Mouse (Mus musculus) adrenal gland (tissue): ENCODE results near the gene Eddm3b.
"Not testable (repeated sequence)": the region's sequence is repeated elsewhere in the genome, so short reads cannot be mapped to it uniquely, and the experiment has no call there.

Experiments
- intact Hi-C: fragments of 180-260 bp; cut with DNase I; formaldehyde crosslinking; loops from one replicate; pipeline ENCODE4 v1.15.1; 2025

The Eddm3b gene

DNA sequence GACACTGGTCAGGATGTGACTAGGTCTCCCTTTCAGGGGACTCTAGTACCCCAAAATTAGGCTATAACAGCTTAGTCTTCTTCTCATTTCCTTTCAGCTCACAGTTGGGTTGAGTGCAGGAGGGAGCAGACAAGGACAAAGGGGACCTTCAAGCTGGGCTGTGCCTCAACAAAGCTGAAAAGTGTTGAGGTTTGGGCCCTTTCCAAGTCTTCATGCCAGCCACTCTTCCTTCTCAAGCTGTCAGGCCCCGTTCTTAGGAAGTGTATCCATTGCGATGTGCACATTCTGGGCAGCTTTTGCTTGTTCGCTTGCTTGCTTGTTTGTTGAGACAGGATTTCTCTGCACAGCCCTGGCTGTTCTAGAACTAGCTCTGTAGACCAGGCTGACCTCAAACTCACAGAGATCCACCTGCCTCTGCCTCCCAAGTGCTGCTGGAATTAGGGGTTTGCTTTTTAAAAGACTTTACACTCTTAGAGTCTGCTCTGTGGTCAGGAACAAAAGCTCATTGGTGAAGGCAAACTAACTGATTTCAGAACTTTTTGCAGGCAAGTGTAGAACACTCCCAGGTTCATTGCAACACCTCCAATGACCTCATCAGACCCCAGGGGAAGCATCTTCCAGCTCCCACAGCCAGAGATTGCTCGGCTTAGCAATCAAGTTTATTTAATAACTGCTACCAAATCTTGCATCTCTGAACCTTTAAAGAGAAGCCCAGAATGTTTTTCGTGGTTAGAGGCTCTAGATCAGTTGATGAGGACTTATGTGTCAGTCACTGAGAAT is 19.9 kb upstream of the Eddm3b start:
- intact Hi-C loops = no loop called here

DNA sequence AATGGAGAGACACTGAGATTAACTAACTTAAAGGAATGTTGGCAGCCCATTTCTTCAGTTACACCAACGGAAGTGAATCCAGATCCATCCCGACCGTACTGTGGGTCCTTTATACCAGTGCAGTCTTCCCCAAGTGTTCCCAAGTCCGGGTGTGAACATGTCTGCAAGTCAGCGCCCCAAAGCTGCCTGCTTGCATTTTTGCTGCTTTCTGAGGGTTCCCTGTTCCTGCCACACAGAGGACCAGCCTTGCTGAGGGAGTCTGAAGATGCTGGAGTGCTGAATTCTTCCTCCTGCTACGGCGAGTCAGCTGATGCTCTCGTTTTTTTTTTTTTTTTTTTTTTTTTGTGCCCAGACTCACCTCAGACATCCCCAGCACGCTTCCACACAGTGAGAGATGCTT is 19.3 kb upstream of the Eddm3b start:
- intact Hi-C loops = no loop called here

DNA sequence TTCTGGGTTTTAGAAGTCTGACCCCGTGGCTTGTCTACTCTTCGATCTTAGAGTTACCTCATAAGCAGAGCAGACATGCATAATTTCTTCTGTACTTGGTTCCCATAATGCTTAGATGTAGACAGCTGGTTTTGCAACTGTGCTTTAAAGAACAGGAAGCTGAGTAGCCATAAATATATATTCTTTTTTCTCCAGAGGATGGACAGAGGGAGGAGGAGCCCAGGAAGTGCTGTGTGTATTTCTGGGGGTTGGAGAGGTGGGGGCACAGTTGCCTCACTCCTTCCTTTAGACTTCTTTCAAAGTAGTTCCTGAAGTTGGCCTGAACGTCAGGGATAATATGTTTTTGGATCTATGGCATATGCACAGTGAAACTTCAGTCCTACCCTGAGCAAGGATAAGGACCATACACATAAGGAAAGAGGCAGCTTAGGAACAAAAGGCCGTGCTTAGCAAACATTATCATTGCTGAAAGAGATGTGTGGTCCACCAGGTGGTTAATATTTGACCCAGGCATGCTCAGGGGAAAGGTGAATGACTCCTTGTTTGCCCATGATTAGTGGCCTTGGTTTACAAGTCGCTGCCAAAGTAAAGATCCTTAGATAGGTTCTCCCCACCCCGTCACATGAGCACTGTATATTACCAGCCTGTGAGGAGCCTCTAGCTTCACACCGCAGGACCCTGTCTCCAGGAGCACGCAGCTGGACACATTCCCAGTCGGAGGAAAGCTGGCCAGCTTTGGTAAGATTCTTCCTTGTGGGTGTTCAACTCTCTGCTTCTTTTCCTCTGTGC is 18.3 kb upstream of the Eddm3b start:
- intact Hi-C loops = no loop called here

DNA sequence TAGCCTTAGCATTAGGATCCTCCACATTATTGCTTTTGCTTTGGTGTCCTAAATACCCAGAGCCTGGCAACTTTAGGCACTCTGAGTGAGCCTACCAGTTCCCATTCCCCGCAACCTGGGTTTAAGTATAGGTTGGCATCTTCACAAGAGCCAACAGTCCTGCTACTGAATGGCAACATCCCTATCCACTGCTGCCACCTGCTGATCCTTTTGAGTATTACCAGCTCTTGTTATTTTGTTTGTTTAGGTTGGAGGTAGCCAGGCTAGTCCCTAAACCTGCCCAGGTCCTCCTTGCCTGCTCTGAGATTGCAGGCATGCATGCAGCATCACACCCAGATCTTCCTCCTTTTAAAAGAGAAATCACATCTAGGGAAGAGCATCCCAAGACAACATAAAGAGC is 15.9 kb upstream of the Eddm3b start:
- intact Hi-C loops = not testable (repeated sequence)

DNA sequence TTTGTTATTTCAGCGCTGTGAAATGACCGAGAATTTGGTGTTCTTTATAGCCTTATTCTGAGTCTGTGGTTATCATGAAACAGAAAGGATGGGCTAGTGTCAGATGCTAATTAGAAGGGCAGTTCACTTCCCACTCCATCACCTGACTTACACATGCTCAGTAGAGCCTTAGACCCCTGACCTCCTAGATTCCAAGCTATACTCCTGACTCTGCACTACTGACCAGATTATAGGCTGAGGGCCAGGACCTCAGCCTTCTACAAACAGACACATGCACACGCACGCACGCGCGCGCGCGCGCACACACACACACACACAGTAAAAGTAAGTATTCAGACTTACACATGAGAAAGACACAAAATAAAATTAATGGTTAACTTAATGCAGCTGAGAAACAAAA is 15.3 kb upstream of the Eddm3b start:
- intact Hi-C loops = no loop called here

DNA sequence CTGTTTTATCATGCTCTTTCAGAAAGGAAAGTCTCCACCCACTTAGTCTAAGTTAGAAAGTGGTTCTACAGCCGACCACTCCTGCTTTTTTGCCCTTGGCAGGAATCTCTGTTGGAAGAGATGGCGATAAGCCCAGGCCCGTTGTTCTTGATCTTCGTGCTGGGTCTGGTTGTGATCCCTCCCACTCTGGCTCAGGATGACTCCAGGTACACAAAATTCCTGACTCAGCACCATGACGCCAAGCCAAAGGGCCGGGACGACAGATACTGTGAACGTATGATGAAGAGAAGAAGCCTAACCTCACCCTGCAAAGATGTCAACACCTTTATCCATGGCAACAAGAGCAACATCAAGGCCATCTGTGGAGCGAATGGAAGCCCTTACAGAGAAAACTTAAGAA is 12.9 kb upstream of the Eddm3b start:
- intact Hi-C loops = loop anchor here (5.0 to 10.0 kb wide), 4 partner anchors 71 to 244 kb away; no protein-coding TSS in a partner anchor

DNA sequence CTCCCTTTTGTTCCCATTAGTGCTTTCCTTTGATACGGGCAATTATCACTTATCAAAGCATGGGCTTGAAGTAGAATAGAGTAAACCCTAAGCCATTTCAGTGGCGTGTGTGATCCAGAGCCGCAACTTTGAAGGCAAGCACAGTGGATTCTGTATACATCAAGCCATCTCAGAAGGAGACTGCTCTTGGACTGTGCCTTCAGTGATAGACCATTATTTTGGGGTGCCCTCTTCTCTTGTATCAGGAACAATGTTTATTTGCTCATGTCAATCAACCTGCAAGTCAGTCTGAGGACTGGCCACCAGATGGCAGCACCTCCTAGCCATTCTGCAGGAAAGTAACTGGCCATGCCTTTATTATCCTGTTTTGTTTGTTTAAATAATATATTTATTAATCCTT is 11.0 kb upstream of the Eddm3b start:
- intact Hi-C loops = loop anchor here (5.0 to 10.0 kb wide), 4 partner anchors 69 to 242 kb away; no protein-coding TSS in a partner anchor

DNA sequence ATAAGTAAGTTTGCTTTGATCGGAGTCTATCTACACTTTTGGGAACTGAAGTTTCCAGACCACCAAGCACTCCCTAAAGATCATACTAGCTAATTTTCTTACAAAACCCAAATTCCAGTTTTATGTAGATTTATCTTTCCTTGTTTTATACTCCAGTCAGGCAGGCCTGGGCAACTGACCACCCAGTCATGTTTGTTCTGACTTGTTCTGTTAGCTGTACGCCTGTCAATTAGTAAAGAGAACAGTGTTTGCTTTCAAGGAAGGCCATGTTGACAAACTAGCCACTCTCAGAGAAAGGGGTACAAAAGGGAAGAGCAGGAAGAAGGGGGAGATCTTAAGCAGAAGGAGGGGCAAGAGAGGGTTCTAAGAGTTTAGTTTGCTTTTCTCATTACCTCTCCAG is 9.9 kb upstream of the Eddm3b start:
- intact Hi-C loops = loop anchor here (5.0 to 10.0 kb wide), 4 partner anchors 68 to 240 kb away; no protein-coding TSS in a partner anchor

DNA sequence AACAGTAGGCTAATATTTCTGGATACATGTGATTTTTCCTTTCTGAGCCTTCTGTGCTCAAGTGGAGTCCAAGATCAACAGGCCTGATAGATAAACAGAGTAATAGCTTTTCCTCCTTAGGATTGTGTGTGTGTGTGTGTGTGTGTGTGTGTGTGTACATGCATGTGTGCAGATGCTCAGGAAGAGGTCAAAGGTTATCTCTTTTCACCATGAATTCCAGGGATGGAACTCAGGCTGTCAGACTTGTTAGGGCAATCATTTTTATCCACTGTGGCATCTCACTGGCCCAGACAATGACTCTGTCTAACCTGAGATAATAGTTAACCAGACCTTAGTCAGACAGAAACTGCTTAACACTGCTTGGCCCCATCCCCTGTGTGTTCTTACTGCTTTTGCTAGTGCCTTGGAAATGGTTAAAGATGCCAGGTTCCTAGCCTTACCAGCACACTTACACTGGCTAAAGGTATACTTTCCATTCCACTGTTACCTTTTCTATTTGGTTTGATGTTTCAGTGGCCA is 7.7 kb upstream of the Eddm3b start:
- intact Hi-C loops = loop anchor here (10.0 kb wide), 1 partner anchor 238 kb away; no protein-coding TSS in a partner anchor

DNA sequence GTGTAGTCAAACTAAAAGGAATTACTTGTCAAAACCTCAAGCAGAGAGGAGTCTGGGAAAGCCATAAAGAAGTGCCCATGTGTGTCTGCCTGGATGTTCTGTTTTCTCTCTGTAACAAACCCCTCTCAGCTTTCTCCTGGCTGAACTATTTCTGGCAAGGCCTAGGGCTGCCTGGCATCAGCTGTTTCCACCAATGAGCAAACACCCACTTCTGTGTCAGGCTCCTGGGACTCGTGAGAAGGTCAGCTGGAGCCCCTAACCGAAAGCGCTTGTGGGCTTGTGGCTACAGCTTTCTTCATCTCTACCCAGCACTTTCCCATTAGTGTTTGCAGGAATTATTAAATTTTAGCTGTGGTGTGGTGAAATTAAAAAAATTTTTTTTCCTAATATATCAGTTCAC is 2.3 kb upstream of the Eddm3b start:
- intact Hi-C loops = no loop called here

DNA sequence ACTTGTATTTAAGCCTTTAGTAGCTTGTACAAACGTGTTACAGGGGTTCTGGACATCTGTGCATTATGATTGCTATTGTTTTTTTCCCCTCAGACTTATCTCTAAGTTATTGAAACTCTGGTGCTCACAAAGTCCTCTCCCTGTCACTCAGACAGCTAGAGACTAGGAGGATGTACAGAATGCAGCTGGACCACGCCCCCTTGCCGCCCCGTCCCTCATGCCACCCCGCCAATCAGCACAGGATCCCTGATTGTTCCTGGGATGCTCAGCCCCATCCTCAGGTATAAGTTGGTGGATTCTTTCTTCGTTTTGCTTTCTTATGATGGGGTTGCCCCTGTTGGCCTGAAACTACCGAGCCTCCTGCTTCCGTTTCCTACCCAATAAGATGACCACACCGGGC is 750 bp upstream of the Eddm3b start:
- intact Hi-C loops = no loop called here

DNA sequence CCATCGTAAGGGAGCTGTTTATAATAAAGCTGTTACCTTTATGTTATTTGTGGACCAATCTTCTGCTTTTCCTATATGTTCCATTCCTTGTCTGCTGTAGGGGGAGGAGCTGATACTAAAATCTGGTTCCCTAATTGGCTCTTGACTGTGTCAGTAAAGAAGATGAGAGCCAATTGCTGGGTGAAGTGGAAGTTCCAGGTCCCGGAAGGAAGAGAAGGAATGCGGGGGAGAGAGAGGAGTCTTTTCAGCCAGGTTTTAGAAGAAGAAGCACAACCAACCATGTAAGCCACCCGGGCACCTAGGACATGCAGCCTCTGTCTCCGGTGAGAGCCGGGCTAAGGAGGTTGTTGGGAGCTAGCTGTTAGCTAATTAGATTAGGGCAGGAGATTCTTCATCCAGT is 11.5 kb downstream of the Eddm3b start:
- intact Hi-C loops = no loop called here

DNA sequence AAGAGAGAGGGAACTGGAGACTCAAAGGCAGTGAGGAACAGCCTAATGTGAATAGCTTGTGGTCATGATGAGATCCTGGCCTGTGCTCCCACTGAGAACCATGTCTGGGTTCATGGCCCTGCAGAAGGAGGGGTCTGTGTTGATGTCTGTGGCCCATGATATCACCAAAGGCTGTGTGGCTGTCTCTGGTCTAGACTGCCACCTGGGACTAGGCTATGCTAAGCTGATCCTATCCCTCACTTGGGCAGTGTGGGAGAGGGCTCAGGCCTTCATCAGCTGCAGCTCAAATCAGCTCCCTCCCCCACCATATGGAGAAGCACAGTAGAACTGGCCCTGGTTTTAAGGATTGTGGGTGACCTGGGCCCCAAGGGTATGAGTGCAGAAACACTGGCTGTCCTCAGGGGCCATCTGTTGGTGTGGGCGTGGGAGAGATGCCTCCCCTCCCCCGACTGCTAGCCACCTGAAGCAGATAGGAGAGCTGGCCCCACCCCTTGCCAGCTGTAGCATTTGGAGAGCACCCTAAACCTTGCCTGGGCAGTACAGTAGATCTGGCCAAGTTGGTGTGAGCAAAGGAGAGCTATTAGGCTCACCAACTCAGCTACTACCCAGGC is 13.5 kb downstream of the Eddm3b start:
- intact Hi-C loops = no loop called here

DNA sequence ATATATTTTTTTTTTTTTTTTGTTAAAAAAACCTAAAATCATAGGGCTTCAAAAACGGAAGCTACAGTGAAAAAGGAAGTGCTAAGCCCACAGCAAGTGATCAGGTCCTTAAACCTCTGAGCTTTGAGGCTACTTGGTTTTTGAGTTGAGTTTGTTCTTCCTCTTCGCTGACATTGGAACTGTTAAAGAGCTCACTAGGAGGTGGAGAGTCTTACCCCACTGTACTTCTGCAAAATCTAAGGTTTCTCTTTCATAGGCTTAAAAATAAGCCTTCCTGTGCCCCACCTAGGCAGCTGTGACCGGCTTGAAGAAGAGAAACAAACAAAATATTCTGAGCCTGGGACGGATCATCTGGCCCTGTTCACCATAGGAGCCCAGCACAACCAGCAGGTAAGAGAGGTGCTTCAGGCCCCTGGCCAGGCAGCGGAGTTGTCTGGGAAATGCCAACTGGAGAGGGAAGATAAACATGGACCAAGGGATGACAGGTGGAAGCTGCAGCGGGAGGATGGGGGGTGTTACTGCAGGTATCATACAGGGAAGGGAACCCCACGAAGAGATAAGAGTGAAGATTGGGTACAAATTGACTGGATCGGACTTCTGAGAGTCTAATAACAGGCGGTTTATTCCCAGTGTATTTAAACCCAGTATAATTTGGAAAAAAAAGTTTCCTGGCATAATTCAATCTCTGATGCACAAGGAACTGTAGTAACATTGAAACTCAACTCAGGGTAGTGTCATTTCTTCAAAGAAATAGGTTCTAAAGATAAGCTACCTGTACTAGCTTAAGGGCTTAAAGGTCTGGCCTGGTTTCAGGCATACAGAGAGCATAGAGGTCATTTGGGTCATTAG is 14.8 kb downstream of the Eddm3b start:
- intact Hi-C loops = no loop called here

DNA sequence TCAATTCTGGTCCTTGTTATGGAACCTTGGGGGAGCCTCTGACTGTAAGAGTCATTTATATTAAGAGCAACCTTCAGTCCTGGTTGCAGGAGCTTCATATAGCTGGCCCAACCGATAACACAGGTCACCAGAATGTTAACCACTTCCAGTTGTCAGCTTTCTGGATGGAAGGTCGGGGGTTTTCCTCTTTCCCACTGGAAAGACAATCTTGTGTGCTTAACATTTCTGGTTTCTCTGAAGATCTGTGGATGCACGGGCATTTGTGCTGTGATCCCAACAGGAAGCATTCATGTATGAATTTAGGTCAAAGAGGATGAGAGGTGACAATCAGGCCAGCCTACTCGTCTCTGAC is 15.4 kb downstream of the Eddm3b start:
- intact Hi-C loops = no loop called here

DNA sequence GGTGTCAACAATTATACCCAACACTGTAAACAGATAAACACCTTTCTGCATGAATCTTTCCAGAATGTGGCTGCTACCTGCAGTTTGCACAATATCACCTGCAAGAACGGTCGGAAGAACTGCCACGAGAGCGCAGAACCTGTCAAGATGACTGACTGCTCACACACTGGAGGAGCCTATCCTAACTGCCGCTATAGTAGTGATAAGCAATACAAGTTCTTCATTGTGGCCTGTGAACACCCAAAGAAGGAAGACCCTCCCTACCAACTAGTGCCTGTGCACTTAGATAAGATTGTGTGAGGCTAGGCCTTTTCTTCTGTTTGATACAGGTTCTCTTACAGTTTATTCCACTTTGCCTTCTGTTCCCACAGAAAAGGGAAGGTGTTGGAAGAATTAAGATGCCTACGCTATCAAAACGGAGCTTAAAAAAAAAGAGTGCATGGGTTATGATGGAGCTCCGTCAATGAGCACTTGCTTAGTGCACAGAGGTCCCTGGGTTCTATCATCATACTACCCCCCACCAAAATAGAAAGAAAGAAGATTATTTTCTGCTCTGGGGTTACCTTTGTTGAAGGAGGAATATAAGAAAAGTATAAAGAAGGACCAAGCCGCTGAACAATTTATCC is 16.2 kb downstream of the Eddm3b start:
- intact Hi-C loops = no loop called here

DNA sequence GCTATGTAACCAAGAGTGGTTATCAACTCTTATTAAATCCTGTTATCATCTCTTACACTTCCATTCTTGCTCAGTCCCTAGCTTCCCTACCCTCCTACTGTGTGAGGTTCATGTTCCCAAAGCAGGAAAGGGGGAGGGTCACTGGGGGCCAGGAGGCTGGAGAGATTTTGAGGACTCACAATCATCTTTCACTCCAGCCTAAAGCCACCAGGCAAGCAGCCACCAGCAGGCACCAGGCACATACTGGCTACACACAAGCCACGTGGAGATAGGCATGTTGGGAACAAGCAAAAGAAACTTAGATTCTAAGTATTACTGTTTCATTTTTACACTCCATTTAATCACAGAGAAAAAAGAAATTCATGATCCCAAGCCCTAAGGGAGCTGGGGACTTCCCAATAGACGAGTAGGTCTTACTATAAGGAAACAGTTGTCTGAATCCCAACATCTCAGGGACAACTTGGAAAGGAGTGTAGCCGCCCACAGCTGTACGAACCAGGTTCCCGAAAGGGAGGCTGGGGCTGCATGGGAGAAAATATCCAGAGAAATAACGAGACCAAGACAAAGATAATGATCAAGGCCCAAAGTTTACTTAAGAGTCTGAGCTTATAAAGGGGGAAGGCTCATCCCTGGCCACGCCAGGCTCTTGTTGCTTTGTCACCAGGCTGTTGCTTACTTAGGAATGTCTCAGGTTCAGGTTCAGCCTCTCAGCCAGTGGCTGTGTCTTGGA is 17.0 kb downstream of the Eddm3b start:
- intact Hi-C loops = no loop called here

DNA sequence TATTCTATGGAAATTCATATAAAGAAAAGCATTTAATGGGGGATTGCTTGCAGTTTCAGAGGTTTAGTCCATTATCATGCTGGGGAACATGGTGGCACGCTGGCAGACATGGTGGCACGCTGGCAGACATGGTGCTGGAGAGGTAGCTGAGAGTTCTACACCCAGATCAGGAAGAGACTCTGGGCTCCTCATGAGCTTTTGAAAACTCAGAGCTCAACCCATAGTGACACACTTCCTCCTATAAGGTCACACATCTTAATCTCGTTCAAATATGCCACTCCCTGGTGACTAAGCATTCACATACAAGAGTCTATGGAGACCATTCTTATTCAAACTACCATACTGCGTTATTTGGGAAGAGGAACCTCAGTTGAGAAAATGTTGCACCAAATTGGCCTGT is 18.1 kb downstream of the Eddm3b start:
- intact Hi-C loops = no loop called here

DNA sequence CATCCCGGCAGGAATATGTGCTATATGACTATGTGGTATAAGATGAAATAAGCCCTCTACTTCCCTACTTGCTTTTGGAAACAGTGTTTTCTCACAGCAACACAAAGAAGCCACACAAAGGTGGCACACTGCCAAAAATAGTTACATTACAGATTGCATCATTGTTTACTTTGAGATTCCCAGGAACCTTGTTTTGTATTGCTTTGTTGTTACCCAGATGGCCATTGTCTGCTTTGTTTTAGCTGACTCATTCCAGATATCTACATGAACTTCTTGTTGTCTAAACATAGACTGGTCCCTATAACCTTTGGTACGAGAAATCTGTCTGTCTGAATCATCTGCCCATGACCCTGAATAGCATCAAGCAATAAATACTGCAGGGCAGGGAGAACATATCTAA is 26.1 kb downstream of the Eddm3b start:
- intact Hi-C loops = no loop called here

DNA sequence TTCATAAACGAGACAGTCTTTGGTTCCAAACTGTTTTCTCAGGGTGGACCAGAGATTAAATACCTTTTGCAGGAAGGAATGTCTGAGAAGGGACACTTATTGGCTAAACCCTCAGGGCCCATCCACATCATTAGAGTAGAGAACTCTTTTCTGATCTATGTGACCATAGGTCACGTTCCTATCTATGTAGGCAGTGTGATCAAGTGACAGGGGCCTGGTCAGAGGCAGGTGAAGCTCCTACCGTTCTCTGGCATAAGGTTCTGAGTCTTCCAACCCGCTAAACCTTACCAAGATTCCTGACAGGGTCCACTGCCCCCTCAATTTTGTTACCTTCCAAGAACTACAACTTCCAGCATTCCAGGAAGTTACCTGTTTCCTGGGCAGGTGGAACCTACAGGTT is 27.9 kb downstream of the Eddm3b start:
- intact Hi-C loops = no loop called here
